Mouse (Mus musculus) small intestine, adult 2 months (tissue): ENCODE results near the gene Ptn.

Experiments used
- CTCF ChIP-seq: fragments of 200-500 bp; IDR thresholded peaks from 2 replicates; pipeline ENCODE4 v1.5.1; 2012; ENCODE audit warnings: low read depth, mild to moderate bottlenecking, control low read depth, inconsistent platforms, low read length, moderate library complexity, mixed read lengths; ENCODE audit not compliant: insufficient replicate concordance, insufficient read length; ENCODE audit errors: extremely low read depth
- POLR2A ChIP-seq: fragments of 200-500 bp; IDR thresholded peaks from 2 replicates; pipeline ENCODE4 v1.6.1; 2012; ENCODE audit warnings: low read depth, mild to moderate bottlenecking, control low read depth, inconsistent platforms, low read length, moderate library complexity

- no peak for TF ChIP-seq CTCF
- no peak for TF ChIP-seq POLR2A
Measured at GRCm38 (mm10) chr6:36844258-36844657, 34.2 kb upstream of the Ptn start.
